Mouse (Mus musculus): ENCODE data around the gene Tmem253.

- TF ChIP-seq CTCF (IDR thresholded peaks at IDR 0.05; ENCODE audit: low read depth) (no peak), EP300 (IDR thresholded peaks at IDR 0.05; ENCODE audit: low read depth) (no peak)
These were observed 45.3 kb downstream of the Tmem253 start for GRCm38 (mm10) chr14:52060800-52061199.
